Mouse (Mus musculus): Measurements from ENCODE around the gene Exosc1.
"Not testable (repeated sequence)": the region's sequence is repeated elsewhere in the genome, so short reads cannot be mapped to it uniquely, and the experiment has no call there.

Exosc1 gene

GRCm38 (mm10) chr19:41933179-41934086, at the start of gene Exosc1, which contains the start of gene Zdhhc16:
Gene Exosc1 (minus strand): TSS chr19:41933423.
Gene Zdhhc16 (plus strand): TSS chr19:41933480.
- peak; percentile 98 for DNase-seq (ENCODE audit: low read depth, low spot score)

- peak; percentile 27 for DNase-seq (ENCODE audit: low read depth, low spot score)
Measured at GRCm38 (mm10) chr19:41982791-41983150, 49.5 kb upstream of the Exosc1 start.

GRCm38 (mm10) chr19:41981931-41982790, 48.9 kb upstream of the Exosc1 start:
- DNase-seq (ENCODE audit: low read depth, low spot score) = no peak

- DNase-seq (ENCODE audit: low read depth, low spot score) = no peak
Measured at GRCm38 (mm10) chr19:41981595-41981927, 48.3 kb upstream of the Exosc1 start, which contains the start of gene Ubtd1. Gene Ubtd1 (plus strand): TSS chr19:41981763.

GRCm38 (mm10) chr19:41980819-41981594, 47.8 kb upstream of the Exosc1 start, which contains the start of gene Mms19:
Gene Mms19 (minus strand): TSS chr19:41981157.
- DNase-seq (ENCODE audit: low read depth, low spot score) = peak; percentile 100

GRCm38 (mm10) chr19:41980422-41980818, 47.2 kb upstream of the Exosc1 start:
- peak; percentile 63 for DNase-seq (ENCODE audit: low read depth, low spot score)

- DNase-seq (ENCODE audit: low read depth, low spot score) = no peak
Measured at GRCm38 (mm10) chr19:41973891-41974794, 40.9 kb upstream of the Exosc1 start.

GRCm38 (mm10) chr19:41969618-41970017, 36.4 kb upstream of the Exosc1 start:
- DNase-seq (ENCODE audit: low read depth, low spot score) = peak; percentile 40

- DNase-seq (ENCODE audit: low read depth, low spot score) = no peak
Measured at GRCm38 (mm10) chr19:41953574-41953973, 20.4 kb upstream of the Exosc1 start.

- peak; percentile 34 for DNase-seq (ENCODE audit: low read depth, low spot score)
Measured at GRCm38 (mm10) chr19:41952287-41952686, 19.1 kb upstream of the Exosc1 start.

- DNase-seq (ENCODE audit: low read depth, low spot score) = no peak
Measured at GRCm38 (mm10) chr19:41943841-41944240, 10.6 kb upstream of the Exosc1 start.

- DNase-seq (ENCODE audit: low read depth, low spot score) = no peak
Measured at GRCm38 (mm10) chr19:41938539-41938938, 5.3 kb upstream of the Exosc1 start.

- DNase-seq (ENCODE audit: low read depth, low spot score) = no peak
Measured at GRCm38 (mm10) chr19:41935921-41936320, 2.7 kb upstream of the Exosc1 start.

GRCm38 (mm10) chr19:41934124-41934523, 901 bp upstream of the Exosc1 start:
- DNase-seq (ENCODE audit: low read depth, low spot score) = no peak

- peak; percentile 72 for DNase-seq (ENCODE audit: low read depth, low spot score)
Measured at GRCm38 (mm10) chr19:41932686-41933085, 537 bp downstream of the Exosc1 start.

- DNase-seq (ENCODE audit: low read depth, low spot score) = no peak
Measured at GRCm38 (mm10) chr19:41920412-41921067, 12.7 kb downstream of the Exosc1 start.

- DNase-seq (ENCODE audit: low read depth, low spot score) = no peak
Measured at GRCm38 (mm10) chr19:41919471-41919870, 13.8 kb downstream of the Exosc1 start.

- DNase-seq (ENCODE audit: low read depth, low spot score) = no peak
Measured at GRCm38 (mm10) chr19:41916853-41917252, 16.4 kb downstream of the Exosc1 start.

GRCm38 (mm10) chr19:41915294-41915693, 17.9 kb downstream of the Exosc1 start:
- no peak for DNase-seq (ENCODE audit: low read depth, low spot score)

GRCm38 (mm10) chr19:41914592-41914882, 18.7 kb downstream of the Exosc1 start:
- not testable (repeated sequence) for DNase-seq (ENCODE audit: low read depth, low spot score)
